ENCODE assay signal across 14 mouse cellular contexts in the genomic region with DNA sequence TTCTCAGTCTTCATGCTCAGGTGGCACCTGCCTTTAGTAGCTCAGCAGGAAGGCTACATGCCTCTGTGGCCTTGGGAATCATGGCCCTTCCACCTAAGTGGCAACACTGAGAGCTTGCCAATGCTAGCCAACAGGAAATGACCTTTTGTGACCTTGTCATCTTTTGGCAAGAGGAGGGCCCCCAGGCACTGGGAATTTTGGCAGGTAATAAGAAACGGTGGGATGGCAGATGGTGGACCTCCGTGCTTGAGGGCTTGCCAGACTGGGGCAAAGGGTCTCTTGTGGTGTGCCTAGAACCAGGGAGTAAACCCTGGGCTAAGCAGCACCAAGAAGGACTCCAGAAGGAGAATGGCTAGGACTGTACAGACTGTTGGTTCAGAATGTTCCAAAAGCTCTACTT.
"Had no signal": no experiment of that assay in that cellular context is flagged by ENCODE, and none has a peak within 500 bp of the region (broad histone marks: within the 10 kb centered on the region; RNA-seq: fewer than 3 reads in every experiment).

No protein-coding gene starts in this region.

- H3K36me3 ChIP-seq: midbrain, embryonic 10.5 days; midbrain, embryonic 12.5 days; neural tube, embryonic 12.5 days; stomach, embryonic 15.5 days had no signal

- H3K4me3 ChIP-seq: midbrain, embryonic 10.5 days; midbrain, embryonic 12.5 days; neural tube, embryonic 12.5 days; stomach, embryonic 15.5 days had no signal

- H3K4me1 ChIP-seq: neural tube, embryonic 12.5 days; stomach, embryonic 15.5 days had no signal

- H3K27me3 ChIP-seq: neural tube, embryonic 12.5 days had no signal

- H3K27ac ChIP-seq: midbrain, embryonic 10.5 days; midbrain, embryonic 12.5 days; neural tube, embryonic 12.5 days; stomach, embryonic 15.5 days; stomach, postnatal 0 days had no signal

- H3K9me3 ChIP-seq: midbrain, embryonic 10.5 days; midbrain, embryonic 12.5 days; neural tube, embryonic 12.5 days; stomach, embryonic 15.5 days had no signal

- DNase-seq: lung, adult 18-20 months; lung, embryonic 14.5 days; lung, postnatal 10 days; lung, postnatal 4 days; midbrain, embryonic 14.5 days; right cerebral cortex, postnatal 14 days; thymus, adult 2 months; thymus, postnatal 36 days had no signal

- H3K9ac ChIP-seq: lung, embryonic 14.5 days; midbrain, embryonic 12.5 days; neural tube, embryonic 12.5 days; stomach, embryonic 15.5 days had no signal

- ATAC-seq: midbrain, embryonic 16.5 days had no signal

- H3K4me2 ChIP-seq: lung, embryonic 14.5 days; midbrain, embryonic 12.5 days; neural tube, embryonic 12.5 days; stomach, embryonic 15.5 days had no signal
